Mouse (Mus musculus): ENCODE data around the gene Slc16a7.

Slc16a7 gene

DNA sequence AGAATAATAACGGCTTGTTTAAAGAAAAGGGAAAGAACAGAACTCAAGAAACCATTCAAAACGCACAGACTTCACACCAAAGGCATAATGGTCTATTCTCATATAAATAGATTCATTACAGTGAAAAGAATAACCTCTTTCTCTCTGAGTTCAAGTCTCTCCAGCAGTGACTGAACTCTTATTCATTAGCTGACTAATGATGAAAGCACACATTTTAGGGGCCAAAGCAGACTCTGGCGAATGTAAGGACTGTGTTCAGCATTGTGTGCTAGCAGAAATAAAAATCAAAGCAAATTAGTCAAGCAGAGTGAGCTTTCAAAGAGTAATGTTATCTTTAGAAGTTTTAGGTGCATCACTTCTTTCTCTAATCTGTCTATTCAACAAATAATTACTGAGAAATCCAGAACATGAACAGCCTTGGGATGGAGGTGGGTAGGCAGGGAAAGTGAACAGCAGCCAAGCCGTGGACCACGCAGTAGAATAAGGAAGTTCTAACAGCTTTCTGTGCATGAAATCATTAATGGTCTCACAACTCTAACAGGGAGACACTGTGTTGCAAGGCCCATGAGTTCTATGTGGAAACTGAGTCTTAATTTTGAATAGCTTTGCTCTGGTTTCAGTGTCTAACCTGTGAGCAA lies 214.1 kb downstream of the Slc16a7 start:
- no peak for DNase-seq

DNA sequence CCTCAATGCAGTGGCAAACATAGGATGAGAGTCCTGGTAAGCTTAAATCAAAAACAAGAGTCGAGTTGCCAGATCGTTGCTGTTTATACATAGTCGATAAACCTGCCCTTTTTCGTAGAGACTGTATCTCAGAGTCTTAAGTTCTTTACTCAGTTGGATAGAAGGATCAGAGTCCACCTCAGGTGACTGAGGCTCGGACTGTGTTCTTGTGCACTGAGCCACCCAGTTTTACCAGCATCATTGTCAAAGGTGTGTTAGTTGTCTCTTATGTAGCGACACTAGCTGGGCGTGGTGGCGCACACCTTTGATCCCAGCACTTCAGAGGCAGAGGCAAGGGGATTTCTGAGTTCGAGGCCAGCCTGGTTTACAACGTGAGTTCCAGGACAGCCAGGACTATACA lies 217.6 kb downstream of the Slc16a7 start:
- DNase-seq = no peak

DNA sequence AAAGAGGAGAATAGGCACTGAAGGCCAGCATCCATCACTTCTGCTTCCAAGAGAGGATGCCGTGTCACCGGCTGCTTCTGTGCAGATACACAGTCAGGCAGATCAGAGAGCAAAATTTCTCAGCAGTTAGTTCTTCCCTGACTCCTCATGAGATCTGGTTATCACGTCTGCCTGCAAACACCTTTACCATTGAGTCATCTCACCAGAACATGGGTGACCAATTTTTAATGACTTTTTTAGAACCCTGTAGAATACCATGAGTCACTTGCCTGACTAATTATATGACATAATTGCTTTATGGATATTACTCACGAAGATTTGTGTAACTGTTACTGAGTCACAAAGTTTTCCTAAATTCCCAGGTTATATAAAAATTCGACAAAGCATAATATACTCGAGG lies 218.1 kb downstream of the Slc16a7 start:
- no peak for DNase-seq
